Mouse (Mus musculus) heart, embryonic 15.5 days (tissue): ENCODE results near the gene Prrc2a. TPM values are rescaled to one million over a fixed set of nuclear protein-coding genes. Genes with fewer than 3 reads are reported as not detected.

Source experiments
- ATAC-seq: fragments of 200-750 bp; cut with Nextera tagmentation; replicated peaks from 2 replicates; pipeline ENCODE4 v1.8.0; 2017; ENCODE audit warnings: low read depth, moderate TSS enrichment; ENCODE audit not compliant: insufficient number of reproducible peaks, insufficient read depth, low FRiP score
- H3K27ac ChIP-seq: fragments of 300-500 bp; sonication (generic); 2 replicates; pipeline ENCODE4 v1.5.1; 2015; ENCODE audit warnings: mild to moderate bottlenecking, inconsistent platforms
- H3K27me3 ChIP-seq: fragments of 300-500 bp; sonication (generic); 2 replicates; pipeline ENCODE4 v1.6.1; 2015; ENCODE audit warnings: inconsistent platforms
- H3K36me3 ChIP-seq: fragments of 300-500 bp; sonication (generic); 2 replicates; pipeline ENCODE4 v1.6.1; 2015; ENCODE audit warnings: mild to moderate bottlenecking, inconsistent platforms
- H3K4me1 ChIP-seq: fragments of 300-500 bp; sonication (generic); replicated peaks from 2 replicates; pipeline ENCODE4 v1.6.1; 2015; ENCODE audit warnings: inconsistent platforms
- H3K4me2 ChIP-seq: fragments of 300-500 bp; sonication (generic); 2 replicates; pipeline ENCODE4 v1.6.1; 2015; ENCODE audit warnings: inconsistent platforms, mild to moderate bottlenecking, moderate library complexity
- H3K4me3 ChIP-seq: fragments of 300-500 bp; sonication (generic); 2 replicates; pipeline ENCODE4 v1.5.1; 2015; ENCODE audit warnings: mild to moderate bottlenecking, inconsistent platforms
- H3K9ac ChIP-seq: fragments of 300-500 bp; sonication (generic); 2 replicates; pipeline ENCODE4 v1.6.1; 2015; ENCODE audit warnings: mild to moderate bottlenecking, inconsistent platforms
- H3K9me3 ChIP-seq: fragments of 300-500 bp; sonication (generic); replicated peaks from 2 replicates; pipeline ENCODE4 v1.6.1; 2016; ENCODE audit warnings: inconsistent platforms
- WGBS: fragments of 180-500 bp; shearing (Covaris S2); methylation state at CpG from one replicate; pipeline ENCODE4 v1.1.7; 2015; ENCODE audit warnings: mixed read lengths; 5-methylcytosine and 5-hydroxymethylcytosine counted together
- polyA plus RNA-seq: library from polyadenylated mRNA; unstranded; fragments of >200 nt; fragmentation: Nextera tagmentation; extraction: Ambion mirVana; gene quantifications from 2 replicates; pipeline ENCODE4 v1.2.1, GENCODE M21; 2015

The Prrc2a gene
- polyA plus RNA-seq, 1 experiment from 2014 or later, result 95.1 TPM

DNA sequence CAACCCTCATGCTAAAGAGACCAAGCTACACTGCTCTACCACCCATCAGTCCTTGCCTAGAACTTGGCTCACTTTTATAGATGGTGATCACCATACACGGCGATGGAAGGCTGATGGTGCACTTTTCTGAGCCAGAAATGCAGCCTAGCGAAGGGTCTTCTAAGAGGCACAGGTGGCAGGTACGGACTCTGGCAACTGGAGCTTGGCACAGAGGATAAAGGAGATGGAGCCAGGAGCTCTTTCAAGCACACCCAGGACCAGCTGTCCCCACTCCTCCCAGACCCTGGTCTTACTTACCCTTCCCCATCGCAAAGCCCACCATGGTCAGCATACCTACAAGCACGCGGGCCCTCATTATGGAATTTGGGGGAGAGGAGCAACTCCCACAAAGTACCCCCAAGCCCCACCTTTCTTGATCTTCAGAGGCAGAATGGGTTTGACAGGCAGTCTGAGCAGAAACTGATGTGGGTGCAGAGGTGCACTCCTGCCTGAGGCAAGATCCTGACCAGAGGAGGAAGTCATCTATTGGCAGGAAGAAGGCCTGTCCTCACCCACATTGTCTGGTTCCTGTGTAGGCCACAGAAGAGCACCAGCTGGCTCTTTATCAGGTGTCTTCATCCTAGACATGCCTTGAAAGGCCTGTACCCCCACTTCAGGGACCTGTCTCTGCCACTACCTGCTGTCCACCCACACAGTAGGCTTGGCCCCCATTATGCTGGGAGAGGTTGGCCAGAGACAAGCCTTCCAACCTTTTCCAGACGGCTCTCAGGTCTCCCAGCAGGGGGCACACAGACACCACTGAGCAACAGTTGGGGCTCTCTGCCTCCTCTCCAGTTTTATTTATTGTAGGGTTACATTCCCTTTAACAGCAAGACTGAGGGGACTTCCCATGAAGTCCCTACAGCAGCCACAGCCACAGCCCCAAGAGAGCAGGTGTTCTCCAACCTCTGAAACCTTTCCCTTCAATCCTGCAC lies 49.4 kb downstream of the Prrc2a start, which contains the start of gene Ly6g5b:
Gene Ly6g5b (minus strand): TSS at position 383 of the 974 bp plus-strand sequence.
- ATAC-seq, result no peak
- WGBS, result 83% methylated on average over 8 of the region's 8 CpGs
- H3K9ac ChIP-seq, result no peak within 1 kb of the TSS
- H3K4me3 ChIP-seq, result no peak within 1 kb of the TSS
- 0 out of 2 replicates have a peak within 1 kb of the TSS, but pooled peaks have one; percentile 2 for H3K27ac ChIP-seq
- no peaks in the 10 kb centered on the region for H3K27me3 ChIP-seq
- H3K9me3 ChIP-seq, result no peaks in the 10 kb centered on the region
- H3K36me3 ChIP-seq, result peaks cover 28% of the 10 kb centered on the region
- H3K4me1 ChIP-seq, result peaks cover 9% of the 10 kb centered on the region
- H3K4me2 ChIP-seq, result no peak within 1 kb of the TSS

DNA sequence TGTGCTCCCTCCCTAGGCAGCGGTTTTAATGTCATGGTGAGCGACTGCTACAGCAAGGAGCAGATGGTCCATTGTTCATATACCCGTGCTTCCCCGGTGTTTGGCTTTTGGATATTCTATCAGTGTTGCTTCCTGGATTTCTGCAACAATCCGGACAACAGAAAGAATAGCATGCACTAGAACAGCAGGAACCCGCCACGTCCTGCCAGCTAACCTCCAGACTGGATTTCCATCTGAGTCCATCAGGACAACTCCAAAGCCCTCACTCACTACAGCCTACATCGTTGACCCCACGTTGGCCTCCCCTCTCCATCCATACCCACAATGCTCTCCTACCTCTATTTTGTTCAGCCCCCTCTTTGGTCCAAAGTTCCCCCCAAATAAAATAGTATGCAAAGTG lies 52.9 kb downstream of the Prrc2a start:
- Histone ChIP-seq H3K36me3 (peaks cover 9% of the 10 kb centered on the region), H3K4me3 (0 out of 2 replicates have a peak overlapping the region, but pooled peaks have one; percentile 17), H3K27ac (peak overlapping the region; percentile 47), H3K9ac (no peak overlapping the region), H3K4me1 (no peaks in the 10 kb centered on the region), H3K4me2 (peak overlapping the region; percentile 36), H3K27me3 (no peaks in the 10 kb centered on the region), H3K9me3 (no peaks in the 10 kb centered on the region)
- 72% methylated on average over 9 of the region's 9 CpGs for WGBS
- ATAC-seq, result peak; percentile 44; the same call in 1 of the 2 replicates

GRCm38 (mm10) chr17:35108097-35108496 lies 56.6 kb downstream of the Prrc2a start, which contains the start of gene Ly6g5c:
Gene Ly6g5c, plus strand, starts transcription at chr17:35108279.
- ATAC-seq, result no peak
- WGBS, result 88% methylated on average over 6 of the region's 6 CpGs
- H3K9me3 ChIP-seq, result no peaks in the 10 kb centered on the region
- H3K4me1 ChIP-seq, result peaks cover 9% of the 10 kb centered on the region
- H3K27ac ChIP-seq, result no peak within 1 kb of the TSS
- no peaks in the 10 kb centered on the region for H3K27me3 ChIP-seq
- no peaks in the 10 kb centered on the region for H3K36me3 ChIP-seq
- H3K9ac ChIP-seq, result no peak within 1 kb of the TSS
- no peak within 1 kb of the TSS for H3K4me2 ChIP-seq
- no peak within 1 kb of the TSS for H3K4me3 ChIP-seq

- peaks cover 19% of the 10 kb centered on the region for H3K4me1 ChIP-seq
- H3K4me3 ChIP-seq, result no peak overlapping the region
- peak overlapping the region; percentile 44; the same call in 1 of the 2 replicates for H3K9ac ChIP-seq
- H3K9me3 ChIP-seq, result no peaks in the 10 kb centered on the region
- no peak for ATAC-seq
- H3K4me2 ChIP-seq, result no peak overlapping the region
- peaks cover 13% of the 10 kb centered on the region; the same call in 1 of the 2 replicates for H3K36me3 ChIP-seq
- H3K27me3 ChIP-seq, result no peaks in the 10 kb centered on the region
- WGBS, result 63% methylated on average over 3 of the region's 3 CpGs
- H3K27ac ChIP-seq, result no peak overlapping the region
Observed at GRCm38 (mm10) chr17:35106522-35106921, 58.2 kb downstream of the Prrc2a start.

DNA sequence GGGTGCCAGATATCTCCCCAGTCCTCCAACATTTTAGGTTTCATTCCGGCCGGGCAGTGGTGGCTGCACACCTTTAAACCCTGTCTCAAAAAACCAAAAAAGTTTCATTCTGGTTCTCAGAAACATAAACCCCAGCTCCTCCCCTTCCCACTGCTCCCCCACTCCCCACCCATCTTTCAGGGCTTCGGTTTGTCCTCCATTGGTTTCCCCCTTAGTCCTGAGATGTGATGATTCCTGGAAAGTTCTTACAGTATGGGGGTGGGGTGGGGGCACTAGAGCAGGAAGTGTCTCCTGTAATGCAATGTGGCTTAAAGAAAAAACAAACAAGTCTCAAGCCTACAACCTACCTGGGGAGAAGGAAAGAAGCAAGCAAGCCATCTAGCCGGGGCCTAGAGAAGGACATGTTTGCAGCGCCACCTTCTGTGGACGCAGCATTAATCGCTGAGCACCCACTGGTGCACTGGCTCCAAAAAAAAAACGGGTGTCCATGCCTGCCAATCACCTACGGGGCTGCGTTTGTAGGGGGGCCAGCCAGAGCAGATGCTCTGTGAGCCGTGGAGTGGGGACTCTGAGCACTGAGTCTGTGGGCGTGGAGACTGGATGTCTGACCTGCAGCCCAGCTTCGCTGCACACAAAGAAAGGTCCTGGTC lies 58.8 kb downstream of the Prrc2a start:
- Histone ChIP-seq H3K4me1 (peaks cover 19% of the 10 kb centered on the region), H3K9ac (peak overlapping the region; percentile 44; the same call in 1 of the 2 replicates), H3K36me3 (peaks cover 19% of the 10 kb centered on the region; the same call in 1 of the 2 replicates), H3K27ac (no peak overlapping the region), H3K4me2 (0 out of 2 replicates have a peak overlapping the region, but pooled peaks have one; percentile 23), H3K4me3 (no peak overlapping the region), H3K27me3 (no peaks in the 10 kb centered on the region), H3K9me3 (no peaks in the 10 kb centered on the region)
- 24% methylated on average over 13 of the region's 13 CpGs for WGBS
- no peak for ATAC-seq

DNA sequence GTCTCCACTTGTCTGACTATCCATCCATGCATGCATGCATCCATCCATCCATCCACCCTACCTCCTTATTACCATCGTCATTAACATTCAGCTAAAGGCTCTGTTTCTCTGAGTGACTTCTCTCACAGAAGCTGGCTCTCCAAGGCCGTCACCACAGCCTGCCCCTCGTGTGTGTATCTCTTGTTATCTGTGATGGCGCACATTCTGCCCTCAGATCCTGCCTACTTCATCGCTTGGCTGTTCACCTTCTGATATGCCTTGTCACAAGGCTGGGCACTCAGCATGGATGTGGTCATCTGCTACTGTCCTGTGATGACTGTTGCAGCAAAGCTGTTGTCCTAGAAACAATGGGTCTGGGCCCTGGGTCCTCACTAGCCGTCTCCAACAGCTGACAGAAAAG lies 59.9 kb downstream of the Prrc2a start:
- WGBS, result 65% methylated on average over 6 of the region's 6 CpGs
- Histone ChIP-seq H3K27ac (no peak overlapping the region), H3K4me2 (no peak overlapping the region), H3K36me3 (peaks cover 27% of the 10 kb centered on the region), H3K9ac (no peak overlapping the region), H3K27me3 (no peaks in the 10 kb centered on the region), H3K4me3 (no peak overlapping the region), H3K9me3 (no peaks in the 10 kb centered on the region), H3K4me1 (peaks cover 19% of the 10 kb centered on the region)
- no peak for ATAC-seq

GRCm38 (mm10) chr17:35104079-35104478 lies 60.6 kb downstream of the Prrc2a start:
- no peak overlapping the region for H3K9ac ChIP-seq
- no peak overlapping the region for H3K4me3 ChIP-seq
- no peaks in the 10 kb centered on the region for H3K27me3 ChIP-seq
- H3K9me3 ChIP-seq, result no peaks in the 10 kb centered on the region
- H3K4me1 ChIP-seq, result peaks cover 19% of the 10 kb centered on the region
- H3K36me3 ChIP-seq, result peaks cover 31% of the 10 kb centered on the region
- no peak for ATAC-seq
- WGBS, result 80% methylated on average over 7 of the region's 7 CpGs
- H3K4me2 ChIP-seq, result no peak overlapping the region
- no peak overlapping the region for H3K27ac ChIP-seq

DNA sequence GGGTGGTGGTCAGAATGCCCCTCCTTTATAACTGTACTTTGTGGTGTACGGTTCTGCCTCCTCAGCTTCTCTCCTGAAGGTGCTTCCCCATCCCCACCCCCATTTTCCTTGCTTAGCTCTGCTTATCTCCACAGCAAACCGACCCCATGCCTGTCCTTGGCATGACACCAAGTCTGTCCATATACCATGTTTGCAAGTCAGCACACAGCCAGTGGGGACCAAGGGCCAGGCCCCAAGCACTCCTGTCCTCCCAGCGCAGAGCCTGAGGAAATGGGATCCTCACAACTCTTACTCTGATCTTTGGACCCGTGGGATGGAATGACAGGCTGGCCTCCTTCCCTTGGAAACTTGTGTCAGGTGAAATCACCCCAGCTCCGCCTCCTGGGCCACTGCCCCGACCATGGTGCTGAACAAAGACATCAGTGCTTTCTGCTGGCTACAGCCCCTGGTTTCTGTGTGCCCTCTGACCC lies 61.4 kb downstream of the Prrc2a start:
- H3K4me3 ChIP-seq, result no peak overlapping the region
- no peak overlapping the region for H3K27ac ChIP-seq
- H3K9me3 ChIP-seq, result no peaks in the 10 kb centered on the region
- H3K4me1 ChIP-seq, result peaks cover 19% of the 10 kb centered on the region
- H3K9ac ChIP-seq, result no peak overlapping the region
- H3K27me3 ChIP-seq, result no peaks in the 10 kb centered on the region
- H3K36me3 ChIP-seq, result peaks cover 40% of the 10 kb centered on the region
- no peak overlapping the region for H3K4me2 ChIP-seq
- WGBS, result 41% methylated on average over 6 of the region's 6 CpGs
- no peak; the same call in 1 of the 2 replicates for ATAC-seq

GRCm38 (mm10) chr17:35102299-35102698 lies 62.4 kb downstream of the Prrc2a start:
- H3K4me2 ChIP-seq, result no peak overlapping the region
- whole genome bisulfite sequencing, result 58% methylated on average over 8 of the region's 8 CpGs
- H3K36me3 ChIP-seq, result peaks cover 49% of the 10 kb centered on the region
- peak; percentile 40; the same call in 1 of the 2 replicates for ATAC-seq
- no peaks in the 10 kb centered on the region for H3K9me3 ChIP-seq
- peaks cover 19% of the 10 kb centered on the region for H3K4me1 ChIP-seq
- no peak overlapping the region for H3K4me3 ChIP-seq
- 0 out of 2 replicates have a peak overlapping the region, but pooled peaks have one; percentile 1 for H3K27ac ChIP-seq
- H3K27me3 ChIP-seq, result no peaks in the 10 kb centered on the region
- H3K9ac ChIP-seq, result no peak overlapping the region

GRCm38 (mm10) chr17:35101161-35101560 lies 63.5 kb downstream of the Prrc2a start:
- no peak overlapping the region for H3K27ac ChIP-seq
- H3K36me3 ChIP-seq, result peaks cover 61% of the 10 kb centered on the region
- H3K4me1 ChIP-seq, result peaks cover 17% of the 10 kb centered on the region
- H3K4me2 ChIP-seq, result no peak overlapping the region
- H3K4me3 ChIP-seq, result no peak overlapping the region
- no peak overlapping the region for H3K9ac ChIP-seq
- H3K27me3 ChIP-seq, result no peaks in the 10 kb centered on the region
- H3K9me3 ChIP-seq, result no peaks in the 10 kb centered on the region
- WGBS, result 79% methylated on average over 11 of the region's 11 CpGs
- no peak for ATAC-seq

DNA sequence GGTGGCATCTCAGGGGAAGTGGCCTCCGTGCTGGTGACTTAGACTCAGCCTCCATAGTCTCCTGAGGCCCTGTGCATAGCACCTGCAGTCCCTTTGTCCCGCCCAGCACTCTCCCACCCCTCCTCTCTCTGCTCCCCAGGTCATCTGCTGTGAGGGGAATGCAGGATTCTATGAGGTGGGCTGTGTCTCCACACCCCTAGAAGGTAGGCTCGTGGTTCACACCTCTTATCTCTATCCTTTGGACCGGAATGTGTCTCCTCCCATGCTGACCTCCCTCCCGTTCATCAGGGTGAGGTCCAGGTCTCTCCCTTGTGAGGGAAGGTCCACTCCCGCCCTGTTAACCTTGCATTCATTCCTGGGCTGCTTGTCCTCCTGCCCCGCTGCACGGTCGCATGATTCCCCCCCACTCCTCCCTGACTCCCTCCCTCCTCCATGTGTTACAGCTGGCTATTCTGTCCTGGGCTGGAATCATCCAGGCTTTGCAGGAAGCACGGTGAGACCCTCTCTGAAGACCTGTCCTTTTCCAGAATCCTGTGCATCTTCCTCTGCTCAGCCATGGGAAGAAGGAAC lies 64.4 kb downstream of the Prrc2a start:
- 59% methylated on average over 10 of the region's 10 CpGs for WGBS
- no peak overlapping the region for H3K4me3 ChIP-seq
- no peak for ATAC-seq
- no peaks in the 10 kb centered on the region for H3K27me3 ChIP-seq
- no peak overlapping the region for H3K27ac ChIP-seq
- no peaks in the 10 kb centered on the region for H3K9me3 ChIP-seq
- no peak overlapping the region for H3K4me2 ChIP-seq
- H3K36me3 ChIP-seq, result peaks cover 65% of the 10 kb centered on the region
- H3K9ac ChIP-seq, result no peak overlapping the region
- H3K4me1 ChIP-seq, result peaks cover 13% of the 10 kb centered on the region
